Mouse (Mus musculus): ENCODE results near the gene Atf1.

The Atf1 gene

DNA sequence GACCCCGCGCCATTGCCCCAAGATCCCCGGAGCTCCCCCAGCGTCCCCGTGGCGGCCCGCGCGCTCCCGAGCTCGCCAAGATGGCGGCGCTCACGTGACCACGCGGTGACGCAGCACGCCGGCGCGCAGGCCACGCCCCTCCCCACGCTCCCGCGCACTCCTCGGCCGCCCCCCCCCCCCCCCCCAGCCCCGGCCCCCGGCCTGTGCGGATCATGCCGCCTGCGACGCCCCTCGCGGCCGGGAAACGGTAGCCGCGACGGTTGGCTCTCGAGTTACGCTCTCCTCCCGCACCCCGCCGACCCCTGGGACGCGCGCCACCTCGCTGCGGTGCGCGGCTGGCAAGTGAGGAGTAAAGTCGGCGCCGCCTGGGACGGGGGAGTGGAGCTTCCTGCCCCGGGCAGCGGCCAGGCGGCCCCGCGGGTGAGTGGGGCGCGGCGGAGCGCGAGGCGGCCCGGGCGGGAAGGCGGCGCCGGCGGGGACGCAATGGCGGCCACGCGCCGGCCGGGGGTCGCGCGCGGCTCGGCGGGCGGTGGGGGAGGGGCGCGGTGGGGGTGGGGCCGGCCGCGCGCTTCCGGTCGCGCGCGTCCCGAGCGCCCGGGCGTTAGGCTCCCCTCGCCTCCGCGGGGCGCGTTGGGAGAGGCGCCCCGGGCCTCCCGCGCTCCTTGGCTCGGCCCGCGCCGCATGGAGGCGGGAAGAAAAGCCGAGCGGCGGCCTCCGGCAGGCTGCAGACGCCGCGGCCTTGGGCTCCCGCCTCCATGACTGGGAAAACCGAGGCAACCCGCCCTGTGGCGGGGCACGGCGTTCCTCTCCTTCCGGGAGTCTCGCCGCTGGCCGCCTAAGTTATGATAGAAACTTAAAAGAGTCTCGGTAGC lies at the start of gene Atf1:
Gene Atf1 (plus strand): TSS at position 157 of the 872 bp plus-strand sequence.
- no peak for DNase-seq (ENCODE audit: low spot score)

DNA sequence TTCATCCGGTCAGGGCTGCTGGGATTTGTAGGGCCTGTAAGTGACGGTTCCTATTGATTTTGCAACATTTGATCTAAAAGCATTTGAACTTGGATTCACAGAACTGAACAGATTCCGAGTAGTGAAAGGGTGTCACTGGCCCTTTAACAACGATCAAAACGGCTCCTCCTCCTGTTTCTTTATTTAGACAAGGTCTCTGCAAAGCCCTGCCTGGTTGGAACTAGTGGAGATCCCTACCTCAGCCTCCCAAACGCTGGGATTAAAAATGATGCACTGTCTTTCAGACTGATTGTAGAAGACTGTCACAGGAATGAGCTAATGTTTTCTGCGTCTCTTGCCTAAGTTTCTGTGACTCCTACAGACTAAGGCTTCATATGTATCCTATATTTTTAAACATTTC lies 49.1 kb upstream of the Atf1 start:
- DNase-seq (ENCODE audit: low spot score) = no peak

GRCm38 (mm10) chr15:100179685-100180084 lies 47.9 kb upstream of the Atf1 start:
- DNase-seq (ENCODE audit: low spot score) = no peak

- no peak for DNase-seq (ENCODE audit: low spot score)
Observed at GRCm38 (mm10) chr15:100180221-100180620, 47.4 kb upstream of the Atf1 start.

GRCm38 (mm10) chr15:100181841-100182240 lies 45.8 kb upstream of the Atf1 start:
- DNase-seq (ENCODE audit: low spot score) = no peak

GRCm38 (mm10) chr15:100182526-100183280 lies 44.9 kb upstream of the Atf1 start:
- no peak for DNase-seq (ENCODE audit: low spot score)

DNA sequence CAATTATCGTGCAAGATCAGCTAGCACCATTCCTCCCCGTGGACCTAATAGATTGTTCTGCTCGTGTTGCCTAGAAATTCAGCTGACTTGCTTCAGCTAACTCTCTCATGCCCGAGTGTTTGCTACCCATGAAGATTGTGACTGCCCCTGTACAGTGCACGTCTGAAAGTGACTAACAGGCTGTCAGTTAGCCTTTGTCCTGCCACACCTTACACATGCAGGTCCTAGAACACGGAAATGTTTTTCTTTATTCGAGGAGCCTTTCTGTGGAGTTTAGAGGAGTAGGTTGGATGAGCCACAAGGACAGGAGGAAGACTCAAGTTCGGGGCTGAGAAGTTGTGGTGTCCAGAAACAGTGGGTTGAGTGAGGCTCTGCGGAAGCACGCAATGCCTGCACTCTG lies 44.1 kb upstream of the Atf1 start:
- no peak for DNase-seq (ENCODE audit: low spot score)

DNA sequence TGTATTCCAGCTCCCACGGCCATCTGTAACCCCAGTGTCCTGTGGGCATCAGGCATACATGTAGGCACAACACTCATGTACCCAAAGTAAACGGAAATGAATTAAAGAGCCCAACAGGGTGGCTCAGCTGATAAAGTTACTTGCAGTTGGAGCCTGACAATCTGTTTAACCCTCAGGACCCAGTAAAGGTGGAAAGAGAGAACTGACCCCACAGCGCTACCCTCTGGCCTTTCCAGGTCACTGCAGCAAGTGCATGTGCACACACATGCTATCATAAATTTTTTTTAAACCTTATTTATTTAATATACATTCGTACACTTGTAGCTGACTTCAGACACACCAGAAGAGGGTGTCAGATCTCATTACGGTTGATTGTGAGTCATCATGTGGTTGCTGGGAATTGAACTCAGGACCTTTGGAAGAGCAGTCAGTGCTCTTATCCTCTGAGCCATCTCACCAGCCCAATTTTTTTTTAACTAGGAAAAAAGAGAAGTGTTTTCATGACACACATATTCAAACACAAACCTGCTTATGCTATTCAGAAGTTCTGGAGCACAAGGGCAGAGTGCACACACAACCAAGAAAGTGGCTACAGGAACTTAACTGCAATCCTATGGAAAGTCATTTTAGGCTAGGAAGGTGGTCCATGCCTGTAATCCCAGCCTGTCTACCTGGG lies 42.7 kb upstream of the Atf1 start:
- no peak for DNase-seq (ENCODE audit: low spot score)

DNA sequence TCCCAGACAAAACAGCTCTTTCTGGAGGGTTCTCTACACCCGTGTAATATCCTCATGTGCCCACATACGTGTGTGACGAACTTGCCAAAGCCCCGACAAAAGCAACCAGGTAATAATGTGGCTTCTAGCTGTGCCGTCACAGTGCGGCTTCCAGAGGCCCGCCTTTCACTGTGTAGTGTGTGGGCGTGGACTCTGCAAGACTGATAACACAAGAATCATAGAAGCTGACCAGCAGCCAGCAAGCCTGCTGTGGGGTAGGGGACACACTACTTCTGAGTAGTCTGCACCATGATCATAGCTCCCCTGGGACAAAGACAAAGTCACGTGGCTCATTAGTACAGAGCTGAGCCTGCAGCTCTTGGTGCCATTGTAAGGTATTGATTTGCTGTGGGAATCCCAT lies 41.4 kb upstream of the Atf1 start:
- no peak for DNase-seq (ENCODE audit: low spot score)

DNA sequence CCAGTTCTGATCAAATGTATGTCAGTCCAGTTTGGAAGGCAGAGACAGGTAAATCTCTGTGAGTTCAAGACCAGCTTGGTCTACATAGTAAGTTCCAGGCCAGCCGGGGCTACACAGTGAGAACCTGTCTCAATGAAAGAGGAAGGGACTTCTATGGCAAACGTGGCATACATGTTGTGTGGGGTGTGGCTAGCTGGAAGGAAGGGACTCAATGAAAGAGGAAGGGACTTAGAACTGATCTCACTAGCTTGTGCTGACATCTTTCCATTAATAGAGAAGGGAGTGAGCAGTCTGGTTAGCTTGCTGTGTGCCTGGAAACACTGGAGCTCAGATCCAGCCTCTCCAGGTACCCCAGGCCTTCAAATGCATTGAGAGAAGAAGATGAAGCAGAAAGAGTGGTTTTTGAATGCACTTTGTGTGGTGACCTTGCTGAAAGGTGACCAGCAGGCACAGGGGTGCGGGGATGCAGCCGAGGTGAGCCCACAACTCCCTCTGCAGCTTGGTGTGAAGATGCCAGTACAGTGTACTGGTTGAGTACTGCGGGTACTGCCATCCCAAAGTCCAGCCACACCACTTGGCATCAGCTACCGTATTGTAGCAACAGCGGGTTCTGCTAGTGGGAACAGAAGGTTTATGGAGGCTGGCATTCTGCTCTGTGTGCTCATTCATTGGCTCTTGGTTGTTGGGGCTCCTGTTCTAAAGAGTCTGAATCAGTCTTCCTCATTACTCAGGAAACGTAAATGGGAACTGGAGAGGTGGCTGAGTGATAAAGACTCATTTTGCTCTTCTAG lies 40.5 kb upstream of the Atf1 start:
- no peak for DNase-seq (ENCODE audit: low spot score)

GRCm38 (mm10) chr15:100188542-100188941 lies 39.1 kb upstream of the Atf1 start:
- no peak for DNase-seq (ENCODE audit: low spot score)

DNA sequence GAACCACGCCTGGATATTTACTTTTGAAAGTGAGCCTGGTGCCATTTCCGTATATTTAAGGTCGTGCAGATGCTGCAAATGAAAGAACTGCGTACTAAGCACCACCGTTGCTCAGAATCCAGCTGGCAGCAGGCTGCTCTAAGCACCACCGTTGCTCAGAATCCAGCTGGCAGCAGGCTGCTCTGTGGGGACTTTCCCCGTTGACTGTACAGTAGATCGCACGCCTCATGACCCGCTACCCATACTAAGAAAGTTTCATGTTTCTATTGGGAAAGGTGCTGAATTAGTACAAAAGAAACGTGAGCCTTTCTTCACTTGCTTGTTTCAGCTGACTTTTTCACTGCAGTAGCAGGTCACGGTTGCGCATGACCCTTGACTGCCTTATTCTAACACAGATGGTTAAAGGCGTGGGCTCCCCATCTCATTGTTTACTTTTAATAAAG lies 38.6 kb upstream of the Atf1 start:
- DNase-seq (ENCODE audit: low spot score) = no peak

DNA sequence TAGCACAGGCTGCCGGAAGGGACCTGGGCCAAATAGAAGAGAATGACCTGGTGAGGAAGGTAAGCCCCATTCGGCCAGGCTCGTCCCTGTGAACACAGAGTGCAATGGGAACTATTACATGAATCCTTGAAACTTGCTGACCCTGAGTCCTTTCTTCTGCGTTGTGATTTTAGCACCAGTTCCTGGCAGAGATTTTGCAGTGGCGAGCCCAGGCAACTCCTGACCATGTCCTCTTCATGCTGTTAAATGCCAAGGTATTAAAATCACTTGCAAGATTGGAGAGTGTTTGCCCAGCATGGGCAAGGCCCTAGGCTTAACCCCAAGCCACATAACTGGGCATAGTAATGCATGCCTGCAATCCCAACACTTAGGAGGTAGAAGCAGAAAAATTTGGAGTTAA lies 37.5 kb upstream of the Atf1 start:
- no peak for DNase-seq (ENCODE audit: low spot score)

DNA sequence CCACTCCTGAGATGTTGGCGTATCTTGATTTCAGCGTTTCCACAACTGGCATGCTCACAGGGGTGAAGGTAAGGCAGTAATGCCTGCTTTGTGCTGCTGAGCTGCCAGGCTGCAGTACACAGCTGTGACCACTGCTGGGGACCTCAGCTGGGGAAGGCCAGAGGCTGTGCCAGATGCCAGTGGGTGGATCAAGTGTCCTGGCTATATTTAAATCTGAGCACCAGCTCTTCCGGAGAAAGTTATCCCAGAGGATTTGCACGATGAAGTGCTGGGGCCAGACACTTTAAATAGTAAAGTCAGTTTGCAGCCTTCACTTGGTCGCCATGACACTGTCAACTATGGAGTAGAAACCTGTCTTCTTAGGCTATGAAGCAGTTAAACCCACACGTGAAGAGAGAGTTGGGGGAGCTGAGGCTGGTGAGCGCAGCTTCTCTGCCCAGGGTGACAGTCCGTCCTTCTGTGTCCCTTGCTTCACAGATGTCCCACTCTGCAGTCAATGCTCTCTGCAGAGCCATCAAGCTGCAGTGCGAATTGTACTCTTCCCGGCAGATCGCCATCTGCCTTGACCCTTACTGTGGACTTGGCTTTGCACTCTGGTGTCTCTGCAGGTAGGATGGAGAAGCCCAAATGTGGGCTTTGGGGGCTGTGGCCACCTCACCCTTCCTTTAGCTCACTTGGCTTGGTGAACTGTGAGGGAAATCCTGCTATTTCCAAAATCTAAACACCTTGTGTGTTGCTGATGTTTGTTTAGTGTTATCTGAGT lies 28.5 kb upstream of the Atf1 start:
- DNase-seq (ENCODE audit: low spot score) = no peak

GRCm38 (mm10) chr15:100199790-100200189 lies 27.8 kb upstream of the Atf1 start:
- no peak for DNase-seq (ENCODE audit: low spot score)

DNA sequence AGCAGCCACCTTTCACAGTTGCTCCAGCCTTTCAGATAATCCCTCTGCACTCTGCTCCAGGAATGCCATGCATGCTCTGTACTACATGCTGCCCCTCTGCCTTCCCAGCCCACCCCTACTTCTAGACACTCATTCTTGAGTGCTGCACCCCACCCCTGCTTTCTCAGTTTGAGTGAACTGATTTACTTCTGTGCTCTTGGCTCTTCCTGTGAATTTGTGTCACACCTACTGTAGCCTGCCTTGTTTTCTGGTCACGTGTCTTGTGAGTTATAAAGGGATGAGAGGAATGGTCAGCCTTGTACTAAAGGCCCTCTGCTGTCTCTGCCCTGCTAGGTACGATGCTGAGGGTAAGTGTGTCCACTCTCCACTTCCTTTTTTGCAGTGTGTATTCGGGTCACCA lies 25.8 kb upstream of the Atf1 start:
- DNase-seq (ENCODE audit: low spot score) = no peak

DNA sequence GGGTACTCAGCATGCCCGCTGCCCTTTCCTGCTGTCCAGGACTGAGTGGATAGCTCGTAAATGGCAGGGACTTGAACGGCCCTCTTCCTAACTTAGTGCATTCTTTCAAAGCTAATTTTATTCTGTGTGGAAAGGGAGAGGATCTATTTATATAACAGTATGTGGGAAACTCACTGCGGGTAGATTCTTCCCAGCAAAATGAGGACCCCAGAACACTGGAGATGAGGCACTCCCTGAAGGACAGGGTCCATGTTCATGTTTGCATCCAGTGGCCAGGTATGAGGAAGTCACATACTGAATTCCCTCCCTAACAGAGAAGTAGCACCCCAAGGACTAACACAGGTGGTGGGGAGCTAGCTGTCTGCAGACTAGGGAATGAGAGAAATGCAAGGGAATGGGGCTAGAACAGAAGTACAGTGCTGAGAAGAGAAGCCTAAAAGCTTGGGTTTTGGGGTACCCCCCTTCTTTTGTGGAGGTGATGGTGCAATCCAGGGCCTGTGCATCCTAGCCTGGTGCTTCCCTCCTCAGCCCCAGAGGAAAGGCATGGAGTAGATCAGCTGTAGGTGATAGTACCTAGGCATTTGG lies 25.1 kb upstream of the Atf1 start:
- no peak for DNase-seq (ENCODE audit: low spot score)

- DNase-seq (ENCODE audit: low spot score) = no peak
Observed at GRCm38 (mm10) chr15:100204574-100204973, 23.0 kb upstream of the Atf1 start.

DNA sequence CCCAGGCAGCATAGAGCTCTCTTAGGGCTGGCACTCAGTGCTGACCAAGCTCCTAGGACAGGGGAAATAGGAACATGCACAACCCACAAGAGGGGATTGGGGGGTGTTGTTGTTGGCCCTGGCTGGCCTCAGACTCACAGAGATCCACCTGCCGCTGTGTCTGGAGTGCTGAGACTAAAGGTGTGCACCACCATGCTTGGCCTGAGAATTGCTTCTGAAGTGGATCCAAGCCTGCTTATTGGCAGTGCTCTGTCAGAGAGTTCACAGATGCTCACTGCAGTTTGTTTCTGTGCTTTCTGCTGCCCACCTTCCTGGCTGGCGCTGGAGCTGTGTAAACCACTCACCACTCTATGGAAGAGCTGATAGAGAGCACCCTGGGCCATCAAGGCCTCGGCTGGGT lies 17.6 kb upstream of the Atf1 start:
- DNase-seq (ENCODE audit: low spot score) = no peak

GRCm38 (mm10) chr15:100213339-100213738 lies 14.3 kb upstream of the Atf1 start:
- DNase-seq (ENCODE audit: low spot score) = no peak

DNA sequence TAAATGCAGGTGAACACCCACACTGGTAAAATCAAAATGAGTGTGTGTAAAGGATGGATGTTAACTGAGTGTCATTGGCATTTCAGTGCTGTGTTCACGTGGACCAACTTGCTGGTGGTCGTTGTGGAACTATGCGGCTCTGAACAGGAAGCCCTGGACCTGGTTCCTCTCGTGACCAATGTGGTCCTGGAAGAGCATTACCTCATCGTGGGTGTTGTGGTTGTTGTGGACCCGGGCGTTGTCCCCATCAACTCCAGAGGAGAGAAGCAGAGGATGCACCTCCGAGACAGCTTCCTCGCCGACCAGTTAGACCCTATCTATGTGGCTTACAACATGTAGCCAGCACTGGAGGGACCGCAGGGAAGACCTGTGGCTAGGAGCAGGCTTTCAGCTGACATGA lies 12.5 kb upstream of the Atf1 start:
- DNase-seq (ENCODE audit: low spot score) = no peak

All from layer of hippocampus, adult 9-10 months (tissue).